In the genomic region with DNA sequence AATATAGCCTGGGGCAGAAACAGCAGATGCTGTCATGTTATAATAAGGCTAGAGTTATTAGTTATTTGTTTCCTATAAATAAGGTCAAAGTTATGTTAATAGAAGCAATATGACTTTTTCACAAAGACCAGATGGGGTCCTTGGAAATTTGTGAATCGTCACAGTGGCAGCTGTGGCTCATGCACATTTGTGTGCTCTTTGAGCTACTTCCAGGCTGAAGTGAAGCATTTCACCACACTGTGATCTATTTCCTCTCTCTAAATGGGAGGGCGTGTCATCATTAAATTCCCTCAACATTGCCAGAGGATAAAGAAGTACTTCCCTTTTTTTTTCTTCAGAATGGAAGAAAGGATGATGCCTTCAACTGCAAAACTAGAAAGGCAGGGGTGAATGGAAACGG, we compare ENCODE assay signal across 20 mouse cellular contexts.
DNase-seq lines count a peak whose midpoint lies in the region; ATAC-seq lines count a peak whose summit lies in the region.
"Had no signal": no experiment of that assay in that cellular context is flagged by ENCODE, and none has a peak within 500 bp of the region (broad histone marks: within the 10 kb centered on the region; RNA-seq: fewer than 3 reads in every experiment).

No protein-coding gene starts in this region.

- H3K4me1 ChIP-seq in hindbrain, embryonic 13.5 days (replicated peaks): peaks cover 5% of the 10 kb centered on the region
- H3K4me1 ChIP-seq in hindbrain, embryonic 14.5 days (replicated peaks; ENCODE audit: control insufficient read depth, insufficient read depth, low read length): no peaks in the 10 kb centered on the region
- H3K4me1 ChIP-seq: embryonic facial prominence, embryonic 12.5 days; forebrain, embryonic 12.5 days; heart, embryonic 10.5 days had no signal

- H3K4me2 ChIP-seq in hindbrain, embryonic 13.5 days: no peak overlapping the region
- H3K4me2 ChIP-seq in hindbrain, embryonic 14.5 days (replicated peaks): no peak overlapping the region
- H3K4me2 ChIP-seq: embryonic facial prominence, embryonic 12.5 days; forebrain, embryonic 12.5 days had no signal

- H3K4me3 ChIP-seq in hindbrain, embryonic 13.5 days: no peak overlapping the region
- H3K4me3 ChIP-seq in hindbrain, embryonic 14.5 days (replicated peaks; ENCODE audit: low read length): no peak overlapping the region
- H3K4me3 ChIP-seq: embryonic facial prominence, embryonic 12.5 days; forebrain, embryonic 12.5 days; heart, embryonic 10.5 days had no signal

- peak overlapping the region; percentile 44; the same call in 1 of the 2 replicates for H3K27ac ChIP-seq in hindbrain, embryonic 13.5 days
- no peak overlapping the region for H3K27ac ChIP-seq in hindbrain, embryonic 14.5 days
- H3K27ac ChIP-seq: embryonic facial prominence, embryonic 12.5 days; forebrain, embryonic 12.5 days; heart, embryonic 10.5 days had no signal

- H3K36me3 ChIP-seq in hindbrain, embryonic 13.5 days: no peaks in the 10 kb centered on the region
- no peaks in the 10 kb centered on the region for H3K36me3 ChIP-seq in hindbrain, embryonic 14.5 days (replicated peaks; ENCODE audit: control insufficient read depth, insufficient read depth)
- H3K36me3 ChIP-seq: embryonic facial prominence, embryonic 12.5 days; forebrain, embryonic 12.5 days; heart, embryonic 10.5 days had no signal

- no peaks in the 10 kb centered on the region for H3K9me3 ChIP-seq in hindbrain, embryonic 13.5 days
- no peaks in the 10 kb centered on the region for H3K9me3 ChIP-seq in hindbrain, embryonic 14.5 days (ENCODE audit: control insufficient read depth, low read length)
- H3K9me3 ChIP-seq: embryonic facial prominence, embryonic 12.5 days; forebrain, embryonic 12.5 days; heart, embryonic 10.5 days had no signal

- no peaks in the 10 kb centered on the region for H3K27me3 ChIP-seq in hindbrain, embryonic 13.5 days
- H3K27me3 ChIP-seq in hindbrain, embryonic 14.5 days (ENCODE audit: control insufficient read depth, insufficient read depth, low read length): no peaks in the 10 kb centered on the region
- H3K27me3 ChIP-seq: embryonic facial prominence, embryonic 12.5 days; forebrain, embryonic 12.5 days had no signal

- peak; percentile 5 for DNase-seq in embryo, embryonic 11 days
- no peak for DNase-seq in embryo, embryonic 9.5 days (ENCODE audit: extremely low spot score)
- no peak for DNase-seq in hindbrain, embryonic 14.5 days (ENCODE audit: low spot score)
- DNase-seq in R1 (ENCODE audit: low read depth, low spot score): peak; percentile 5
- peak; percentile 2 for DNase-seq in mesoderm, embryonic 11.5 days (ENCODE audit: low read depth, low spot score)
- DNase-seq in cerebellum, postnatal 25 days: no peak
- DNase-seq: adrenal gland, postnatal 10 days; cerebellum, adult 11-12 months; cerebellum, adult 9-10 months; cerebellum, postnatal 36 days; gastrocnemius, postnatal 10 days; heart, adult 18-20 months; heart, postnatal 10 days had no signal

- H3K9ac ChIP-seq in hindbrain, embryonic 13.5 days: no peak overlapping the region
- no peak overlapping the region for H3K9ac ChIP-seq in hindbrain, embryonic 14.5 days
- H3K9ac ChIP-seq: embryonic facial prominence, embryonic 12.5 days; forebrain, embryonic 12.5 days had no signal

- ATAC-seq in hindbrain, embryonic 13.5 days (ENCODE audit: low FRiP score): peak; percentile 68
- ATAC-seq in hindbrain, embryonic 14.5 days (ENCODE audit: low FRiP score): no peak
- ATAC-seq: forebrain, embryonic 16.5 days; intestine, embryonic 16.5 days; Patski had no signal

- 45% methylated on average over 3 of the region's 3 CpGs for WGBS in hindbrain, embryonic 13.5 days
- WGBS in hindbrain, embryonic 14.5 days: 42% methylated on average over 3 of the region's 3 CpGs

Comparison
In these comparisons a context has a peak if more than half of its experiments do, and no peak if none do; other contexts are left out.
1. DNase-seq: peak in embryo, embryonic 11 days (single experiment), R1 (single experiment) and mesoderm, embryonic 11.5 days (single experiment); none in embryo, embryonic 9.5 days (single experiment), hindbrain, embryonic 14.5 days (single experiment) and cerebellum, postnatal 25 days (0 of 2).